Mouse (Mus musculus) embryo, embryonic 10.5 days (tissue): ENCODE data around the gene 1190002N15Rik.

Experiments
- DNase-seq: peaks from one replicate; pipeline ENCODE4 v3.0.0-alpha.2; 2015; ENCODE audit warnings: low spot score

The 1190002N15Rik gene

DNA sequence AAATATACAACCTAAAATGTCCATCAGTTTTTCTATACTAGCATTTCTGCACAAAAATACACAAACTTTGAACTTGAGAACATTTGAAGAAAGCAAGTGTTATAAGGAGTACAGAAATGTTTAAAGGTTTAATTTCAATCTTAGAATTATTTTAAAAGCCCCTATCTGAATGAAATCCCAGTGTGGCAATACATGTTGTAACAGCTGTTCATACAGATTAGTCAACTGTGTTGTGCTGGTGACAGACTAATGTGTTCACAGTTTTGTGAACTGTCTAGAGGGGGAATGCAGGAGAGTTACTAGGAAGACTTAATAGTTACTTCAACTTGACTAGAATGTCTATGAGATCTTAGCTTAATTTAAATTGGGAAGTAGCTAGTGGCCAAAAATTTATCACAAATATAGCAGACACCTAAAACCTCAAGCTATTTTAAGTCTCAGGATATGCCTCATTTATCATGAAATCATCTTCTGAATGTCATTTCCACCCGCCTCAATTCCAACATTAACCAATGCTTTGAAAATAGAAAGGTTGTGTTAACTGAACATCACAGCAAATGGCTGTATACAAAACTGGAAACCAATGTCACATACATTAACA is 8.6 kb downstream of the 1190002N15Rik start:
- peak; percentile 28 for DNase-seq

DNA sequence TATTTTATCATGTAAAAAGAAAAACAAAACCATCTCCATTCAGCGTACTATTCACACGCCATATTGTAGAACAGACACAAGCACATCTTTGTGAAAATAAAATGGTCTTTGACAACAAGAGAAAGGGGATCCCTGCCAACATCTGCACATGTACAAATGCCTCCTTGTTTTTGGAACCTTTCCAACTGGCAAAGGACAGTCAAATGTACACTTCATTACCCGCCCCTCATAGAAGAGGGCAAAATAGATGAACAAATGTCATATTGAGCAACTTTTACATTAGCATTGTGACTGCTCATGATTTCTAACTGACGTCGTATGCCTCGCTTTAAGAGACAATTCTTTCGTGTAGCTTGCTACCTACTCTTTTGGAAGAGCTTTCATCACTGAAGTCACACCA is 11.4 kb downstream of the 1190002N15Rik start:
- no peak for DNase-seq

DNA sequence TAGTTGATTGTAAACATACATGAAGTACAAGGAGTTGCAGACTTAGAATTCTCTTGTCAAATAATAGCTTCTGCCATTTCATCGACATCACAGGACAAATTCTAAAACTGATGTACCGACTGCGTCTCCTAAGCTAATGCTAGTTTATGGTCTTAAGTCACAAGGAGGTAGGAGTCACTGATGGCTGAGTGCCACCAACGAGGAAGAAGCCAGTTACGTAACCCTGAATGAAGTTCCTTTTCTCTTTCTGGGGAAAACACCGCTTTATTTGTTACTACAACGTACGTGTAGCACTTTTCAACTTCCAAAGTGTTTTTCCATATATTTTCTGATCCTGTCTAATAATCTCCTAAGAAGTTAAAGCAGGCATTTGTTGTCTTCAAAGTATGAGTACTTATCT is 25.6 kb downstream of the 1190002N15Rik start:
- DNase-seq = no peak

- DNase-seq = no peak
These were observed 26.7 kb downstream of the 1190002N15Rik start for GRCm38 (mm10) chr9:94511139-94511538.

GRCm38 (mm10) chr9:94506980-94507379 is 30.9 kb downstream of the 1190002N15Rik start:
- DNase-seq = no peak

DNA sequence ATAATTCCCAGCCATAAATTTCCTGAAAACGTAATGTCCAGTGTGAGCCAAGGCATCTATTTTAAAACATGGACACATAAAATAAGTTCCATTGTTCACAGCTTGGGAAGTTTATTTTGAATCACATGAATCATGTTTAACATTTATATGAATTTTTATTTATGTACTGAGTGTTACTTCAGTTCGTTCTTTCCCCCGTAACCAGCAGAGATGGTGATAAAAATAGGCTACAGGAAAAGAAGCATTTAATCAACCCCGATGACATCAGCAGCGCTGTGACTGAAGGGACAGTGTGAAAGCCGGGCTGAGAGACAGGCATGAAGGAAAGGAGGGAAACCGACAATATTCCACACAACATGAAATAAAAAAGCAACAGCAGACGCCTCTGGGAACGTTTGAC is 46.4 kb downstream of the 1190002N15Rik start:
- DNase-seq = no peak

- DNase-seq = no peak
These were observed 49.9 kb downstream of the 1190002N15Rik start for GRCm38 (mm10) chr9:94487976-94488375.

GRCm38 (mm10) chr9:94483291-94483879 is 54.5 kb downstream of the 1190002N15Rik start:
- DNase-seq = no peak

- peak; percentile 6 for DNase-seq
These were observed 55.5 kb downstream of the 1190002N15Rik start for GRCm38 (mm10) chr9:94482215-94482975.

GRCm38 (mm10) chr9:94481057-94481456 is 56.8 kb downstream of the 1190002N15Rik start:
- no peak for DNase-seq

DNA sequence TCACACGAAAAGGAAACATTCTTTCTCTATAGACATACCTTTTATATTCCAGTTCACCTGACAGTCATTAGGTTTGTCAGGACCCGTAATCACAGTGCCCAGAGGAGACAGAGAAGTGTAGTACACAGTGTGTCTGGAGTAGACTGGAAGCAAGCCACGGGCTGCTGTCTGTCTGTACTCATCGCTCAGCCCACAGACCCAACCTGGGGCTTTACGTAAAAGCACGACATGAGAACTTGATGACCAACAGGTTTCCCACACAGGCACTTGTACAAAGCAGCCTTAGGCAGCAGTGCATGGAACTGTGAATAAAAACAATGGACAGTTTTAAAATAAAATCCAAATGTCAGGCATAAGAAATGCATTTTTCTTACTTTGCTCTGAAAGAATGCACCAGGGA is 58.5 kb downstream of the 1190002N15Rik start:
- no peak for DNase-seq

- no peak for DNase-seq
These were observed 58.9 kb downstream of the 1190002N15Rik start for GRCm38 (mm10) chr9:94478954-94479353.

GRCm38 (mm10) chr9:94475973-94476372 is 61.9 kb downstream of the 1190002N15Rik start:
- no peak for DNase-seq

- no peak for DNase-seq
These were observed 64.0 kb downstream of the 1190002N15Rik start for GRCm38 (mm10) chr9:94473898-94474297.

- DNase-seq = no peak
These were observed 64.8 kb downstream of the 1190002N15Rik start for GRCm38 (mm10) chr9:94472963-94473582.

DNA sequence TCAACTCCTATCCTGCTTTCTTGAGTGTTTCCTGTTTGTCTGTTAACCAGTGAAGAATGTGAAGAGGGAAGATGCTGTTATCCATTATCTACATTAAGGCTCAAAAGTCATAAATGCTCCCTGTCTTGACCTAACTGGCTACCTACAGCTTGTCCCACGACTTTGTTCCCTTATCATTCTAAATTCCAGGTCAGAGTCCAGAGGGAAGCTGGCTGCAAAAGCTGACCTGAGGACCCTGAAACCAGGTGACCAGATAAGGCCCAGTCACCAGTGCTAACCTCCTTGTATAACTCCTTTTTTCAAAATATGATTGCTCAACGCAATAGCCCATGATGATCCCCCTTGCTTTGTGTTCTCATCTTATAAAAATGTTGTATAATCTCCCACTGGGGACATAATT is 66.4 kb downstream of the 1190002N15Rik start:
- DNase-seq = no peak
